Mouse (Mus musculus): ENCODE data around the gene Rln3.

DNA sequence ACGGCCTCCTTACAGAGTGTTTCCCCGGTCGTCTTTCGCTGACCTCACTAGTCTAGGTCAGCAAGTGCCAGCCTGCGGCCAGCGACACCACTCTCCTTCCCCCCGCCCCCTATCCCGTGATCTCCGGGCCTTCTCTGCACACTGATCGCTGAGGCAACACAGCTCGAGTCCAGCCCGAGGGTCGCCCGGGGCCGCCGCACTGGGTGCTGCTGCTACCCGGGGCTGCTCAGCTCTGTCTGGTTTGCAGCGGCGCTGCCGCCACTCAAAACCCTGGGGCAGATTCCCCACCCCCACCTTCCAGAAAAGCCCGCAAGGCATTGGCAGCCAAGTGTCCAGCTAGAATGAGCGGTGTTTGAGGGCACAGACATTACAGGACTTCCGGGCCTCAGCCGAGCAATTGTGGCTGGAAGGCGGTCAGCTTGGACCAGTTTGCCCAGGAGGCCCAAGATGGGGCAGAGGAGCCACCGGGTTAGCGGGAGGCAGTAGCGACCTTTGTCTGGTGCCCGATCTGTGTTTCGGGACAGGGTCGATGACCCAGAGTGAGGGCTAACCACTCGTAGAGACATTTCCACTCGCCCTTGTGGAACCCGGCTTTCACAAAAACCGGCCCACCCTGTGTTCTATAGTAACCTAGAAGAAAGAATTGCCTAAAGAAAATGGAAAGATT, 32.2 kb downstream of the Rln3 start:
- TF ChIP-seq CTCF (IDR thresholded peaks at IDR 0.05; ENCODE audit: borderline replicate concordance, insufficient read depth, low read length) = no peak
- TF ChIP-seq POLR2A (IDR thresholded peaks at IDR 0.05; ENCODE audit: low read depth, low read length) = no peak

Data from embryonic fibroblast, embryonic 13.5 days (primary cell).